Comparison of ENCODE assay signal across 8 mouse cellular contexts in the genomic region with DNA sequence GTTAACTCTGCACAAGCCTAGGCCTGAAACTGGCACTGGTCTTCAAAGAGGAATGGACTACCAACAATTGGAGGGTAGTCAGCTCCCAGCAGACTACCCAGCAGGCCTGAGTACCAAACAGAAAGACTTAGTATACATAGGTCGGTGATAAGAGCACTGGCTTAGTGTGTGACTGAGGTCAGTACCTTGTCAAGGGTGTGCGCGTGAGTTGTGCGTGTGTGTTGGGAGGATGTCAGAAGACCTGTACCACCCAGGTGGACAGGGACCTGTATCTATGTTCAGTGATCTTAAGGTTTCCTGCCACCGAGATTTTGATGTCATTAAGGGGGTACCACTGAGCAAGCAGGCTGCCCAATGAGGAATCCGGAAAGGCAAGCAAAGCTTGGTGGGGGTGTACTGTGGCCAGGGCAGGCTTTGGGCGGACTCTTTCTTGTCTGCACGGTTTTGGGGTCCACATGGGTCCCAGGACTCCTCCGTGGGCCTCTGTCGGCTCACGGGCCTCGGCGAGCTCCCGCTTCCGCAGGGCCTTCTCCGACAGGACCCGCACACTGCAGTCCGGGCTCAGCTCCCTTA. TPM values are rescaled to one million over a fixed set of nuclear protein-coding genes. Genes with fewer than 3 reads are reported as not detected.
DNase-seq lines count a peak whose midpoint lies in the region; ATAC-seq and TF ChIP-seq lines count a peak whose summit lies in the region.

No protein-coding gene starts in this region.

- no peaks in the 10 kb centered on the region for H3K9me3 ChIP-seq in neural tube, embryonic 11.5 days (ENCODE audit: control insufficient read depth, low read length)
- no peaks in the 10 kb centered on the region for H3K9me3 ChIP-seq in intestine, postnatal 0 days (ENCODE audit: control insufficient read depth)

- peak; percentile 14 for ATAC-seq in neural tube, embryonic 11.5 days (ENCODE audit: insufficient read depth, low FRiP score, low TSS enrichment)
- ATAC-seq in intestine, postnatal 0 days = no peak; the same call in 1 of the 2 replicates
- no peak for ATAC-seq in monocyte, adult 5-6 weeks (replicated peaks; ENCODE audit: insufficient number of reproducible peaks, low FRiP score, low TSS enrichment, poor library complexity, severe bottlenecking)

- H3K4me1 ChIP-seq in neural tube, embryonic 11.5 days (ENCODE audit: control insufficient read depth, insufficient read depth, low read length) = no peaks in the 10 kb centered on the region
- H3K4me1 ChIP-seq in intestine, postnatal 0 days (replicated peaks; ENCODE audit: control insufficient read depth, insufficient read depth, low read length) = no peaks in the 10 kb centered on the region
- peaks cover 3% of the 10 kb centered on the region; the same call in 1 of the 2 replicates for H3K4me1 ChIP-seq in small intestine, adult 2 months (ENCODE audit: control insufficient read depth, insufficient read depth, insufficient read length, low read length)

- H3K27ac ChIP-seq in neural tube, embryonic 11.5 days (ENCODE audit: low read depth, low read length) = peak overlapping the region; percentile 67
- H3K27ac ChIP-seq in intestine, postnatal 0 days (ENCODE audit: low read depth, low read length) = no peak overlapping the region
- H3K27ac ChIP-seq in small intestine, adult 2 months (ENCODE audit: insufficient read depth, low read depth, low read length) = no peak overlapping the region

- H3K4me2 ChIP-seq in neural tube, embryonic 11.5 days (ENCODE audit: low read depth) = peak overlapping the region; percentile 88
- peak overlapping the region; percentile 96 for H3K4me2 ChIP-seq in intestine, postnatal 0 days (replicated peaks; ENCODE audit: low read depth)

- no peaks in the 10 kb centered on the region for H3K36me3 ChIP-seq in neural tube, embryonic 11.5 days (ENCODE audit: control insufficient read depth, insufficient read depth, low read length)
- H3K36me3 ChIP-seq in intestine, postnatal 0 days (ENCODE audit: control insufficient read depth, insufficient read depth) = no peaks in the 10 kb centered on the region
- no peaks in the 10 kb centered on the region for H3K36me3 ChIP-seq in small intestine, adult 2 months (ENCODE audit: control insufficient read depth, insufficient read depth, low read length)

- DNase-seq in cerebellum, adult 8-10 months = peak; percentile 30
- DNase-seq in cerebellum, postnatal 4 days (ENCODE audit: low spot score in 2 of 2) = no peak
- DNase-seq in neural tube, embryonic 11.5 days (ENCODE audit: low spot score) = no peak
- no peak for DNase-seq in neural tube, embryonic 10.5 days (ENCODE audit: extremely low spot score, low spot score)
- no peak for DNase-seq in ovary, postnatal 36 days (ENCODE audit: low spot score)

- no peak for TF ChIP-seq POLR2A in small intestine, adult 2 months (IDR thresholded peaks at IDR 0.05; ENCODE audit: low read depth, low read length)

- TF ChIP-seq CTCF in intestine, postnatal 0 days (IDR thresholded peaks at IDR 0.05; ENCODE audit: low read depth) = no peak
- no peak for TF ChIP-seq CTCF in small intestine, adult 2 months (IDR thresholded peaks at IDR 0.05; ENCODE audit: extremely low read depth, insufficient read length, insufficient replicate concordance, low read depth, low read length)

- 17% methylated on average over 16 of the region's 18 CpGs for WGBS in neural tube, embryonic 11.5 days
- WGBS in intestine, postnatal 0 days = 18% methylated on average over 18 of the region's 18 CpGs
- 20% methylated on average over 18 of the region's 18 CpGs for WGBS in small intestine, adult 2 months

- peak overlapping the region; percentile 75 for H3K4me3 ChIP-seq in neural tube, embryonic 11.5 days (ENCODE audit: low read depth, low read length)
- H3K4me3 ChIP-seq in intestine, postnatal 0 days (ENCODE audit: low read depth, low read length) = peak overlapping the region; percentile 72
- H3K4me3 ChIP-seq in small intestine, adult 2 months (ENCODE audit: low read depth, low read length) = peak overlapping the region; percentile 90

- peak overlapping the region; percentile 82 for H3K9ac ChIP-seq in neural tube, embryonic 11.5 days (ENCODE audit: low read length)
- peak overlapping the region; percentile 81 for H3K9ac ChIP-seq in intestine, postnatal 0 days (ENCODE audit: low read depth, low read length)

- H3K27me3 ChIP-seq in neural tube, embryonic 11.5 days (ENCODE audit: control insufficient read depth, insufficient read depth, low read length) = no peaks in the 10 kb centered on the region
- 0 out of 2 replicates have a peak, but pooled peaks cover 3% of the 10 kb centered on the region for H3K27me3 ChIP-seq in intestine, postnatal 0 days (replicated peaks; ENCODE audit: control insufficient read depth, insufficient read depth, low read length)
- H3K27me3 ChIP-seq in small intestine, adult 2 months (ENCODE audit: control insufficient read depth, insufficient read depth, low read length) = no peaks in the 10 kb centered on the region

RNA-seq across cellular contexts. Expression of a gene that starts 0.5 kb away (rescaled TPM):
- 15.9 and 16.6 TPM in 2 replicates for polyA plus RNA-seq in neural tube, embryonic 11.5 days (2014; fragmentation: Nextera tagmentation; extraction: Ambion mirVana)
- polyA plus RNA-seq in intestine, postnatal 0 days (2015; fragmentation: Nextera tagmentation; extraction: Ambion mirVana) = 15.5 and 16.7 TPM in 2 replicates
- polyA plus RNA-seq in small intestine, adult 2 months (2012; rRNA removed) = 8.8 and 13.7 TPM in 2 replicates
- 1.9 to 4.1 TPM (median 3.0 TPM) in 3 replicates for total RNA-seq in monocyte, adult 5-6 weeks (2017)

RNA-seq across cellular contexts. Expression of a gene that starts 13.9 kb away (rescaled TPM):
- polyA plus RNA-seq in neural tube, embryonic 11.5 days (2014; fragmentation: Nextera tagmentation; extraction: Ambion mirVana) = 54.5 and 58.8 TPM in 2 replicates
- polyA plus RNA-seq in intestine, postnatal 0 days (2015; fragmentation: Nextera tagmentation; extraction: Ambion mirVana) = 10.0 and 10.9 TPM in 2 replicates
- polyA plus RNA-seq in small intestine, adult 2 months (2012; rRNA removed) = 0.15 and 0.42 TPM in 2 replicates
- under 0.01 to 0.19 TPM in 2 of 3 replicates, not detected in the other for total RNA-seq in monocyte, adult 5-6 weeks (2017)

RNA-seq across cellular contexts. Expression of a gene that starts 58.8 kb away (rescaled TPM):
- 60.4 and 62.4 TPM in 2 replicates for polyA plus RNA-seq in neural tube, embryonic 11.5 days (2014; fragmentation: Nextera tagmentation; extraction: Ambion mirVana)
- polyA plus RNA-seq in intestine, postnatal 0 days (2015; fragmentation: Nextera tagmentation; extraction: Ambion mirVana) = 6.6 and 6.7 TPM in 2 replicates
- 1.9 and 6.0 TPM in 2 replicates for polyA plus RNA-seq in small intestine, adult 2 months (2012; rRNA removed)
- not detected in 3 replicates for total RNA-seq in monocyte, adult 5-6 weeks (2017)
